Mouse (Mus musculus) neural tube, embryonic 14.5 days (tissue): ENCODE measurements at regions not wholly inside any gene's neighbourhood (a gene's known extent, or its start where the extent isn't known, plus 50 kb on each side); places are given as distances from the start of the nearest gene placed in this dataset.
"Not testable (repeated sequence)": the region's sequence is repeated elsewhere in the genome, so short reads cannot be mapped to it uniquely, and the experiment has no call there.

Experiments
- ATAC-seq: fragments of 200-750 bp; cut with Nextera tagmentation; 2 replicates; pipeline ENCODE4 v1.8.0; 2017; ENCODE audit warnings: low read depth, mild to moderate bottlenecking, moderate TSS enrichment, moderate library complexity
- H3K27ac ChIP-seq: fragments of 300-500 bp; sonication (generic); 2 replicates; pipeline ENCODE4 v1.5.1; 2014; ENCODE audit warnings: low read depth, mild to moderate bottlenecking, control low read depth, low read length, moderate library complexity, mixed read lengths
- H3K27me3 ChIP-seq: fragments of 300-500 bp; sonication (generic); 2 replicates; pipeline ENCODE4 v1.6.1; 2014; ENCODE audit warnings: low read length; ENCODE audit not compliant: control insufficient read depth, insufficient read depth
- H3K36me3 ChIP-seq: fragments of 300-500 bp; sonication (generic); 2 replicates; pipeline ENCODE4 v1.6.1; 2014; ENCODE audit warnings: low read length, mixed read lengths; ENCODE audit not compliant: control insufficient read depth, insufficient read depth
- H3K4me1 ChIP-seq: fragments of 300-500 bp; sonication (generic); 2 replicates; pipeline ENCODE4 v1.6.1; 2014; ENCODE audit warnings: low read length; ENCODE audit not compliant: control insufficient read depth, insufficient read depth
- H3K4me2 ChIP-seq: fragments of 300-500 bp; sonication (generic); 2 replicates; pipeline ENCODE4 v1.6.1; 2014; ENCODE audit warnings: mild to moderate bottlenecking, low read depth, low read length, control low read depth
- H3K4me3 ChIP-seq: fragments of 300-500 bp; sonication (generic); 2 replicates; pipeline ENCODE4 v1.5.1; 2014; ENCODE audit warnings: low read depth, low read length, control low read depth, mixed read lengths
- H3K9ac ChIP-seq: fragments of 300-500 bp; sonication (generic); replicated peaks from 2 replicates; pipeline ENCODE4 v1.6.1; 2014; ENCODE audit warnings: low read depth, mild to moderate bottlenecking, control low read depth, low read length, mixed read lengths
- H3K9me3 ChIP-seq: fragments of 300-500 bp; sonication (generic); 2 replicates; pipeline ENCODE4 v1.6.1; 2016; ENCODE audit warnings: low read length; ENCODE audit not compliant: control insufficient read depth
- WGBS: fragments of 180-500 bp; shearing (Covaris S2); extraction: QIAGEN DNeasy Blood & Tissue Kit; methylation state at CpG from one replicate; pipeline ENCODE4 v1.1.7; 2014; 5-methylcytosine and 5-hydroxymethylcytosine counted together

DNA sequence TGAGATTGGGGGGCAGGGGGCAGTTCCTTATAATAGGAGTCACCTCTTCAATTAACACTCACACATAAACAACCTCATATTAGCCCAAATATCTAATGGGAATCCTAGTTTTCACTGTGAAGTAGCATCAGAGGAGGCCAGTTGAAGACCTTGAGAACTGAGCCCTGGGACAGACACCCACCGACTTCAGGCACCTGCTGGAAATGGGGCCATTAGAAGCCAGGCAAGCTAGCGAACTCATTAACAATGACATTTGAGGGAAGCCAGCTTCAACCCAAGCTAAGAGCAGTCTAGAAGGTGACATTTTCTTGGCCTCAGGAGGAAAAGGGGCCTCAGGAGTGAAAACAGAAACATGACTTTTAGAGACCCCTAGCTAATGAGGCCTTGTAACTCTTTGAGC lies 70.9 kb upstream of the Tcerg1l start:
- no peaks in the 10 kb centered on the region for H3K27me3 ChIP-seq
- H3K9me3 ChIP-seq = no peaks in the 10 kb centered on the region
- no peaks in the 10 kb centered on the region for H3K4me1 ChIP-seq
- no peaks in the 10 kb centered on the region for H3K36me3 ChIP-seq
- no peak for ATAC-seq
- no peak overlapping the region for H3K27ac ChIP-seq
- no peak overlapping the region for H3K4me3 ChIP-seq
- 86% methylated on average over 2 of the region's 2 CpGs for WGBS
- no peak overlapping the region for H3K4me2 ChIP-seq
- no peak overlapping the region for H3K9ac ChIP-seq

- ATAC-seq = no peak
- Histone ChIP-seq H3K9ac (no peak overlapping the region), H3K4me2 (no peak overlapping the region), H3K9me3 (no peaks in the 10 kb centered on the region), H3K36me3 (no peaks in the 10 kb centered on the region), H3K4me1 (no peaks in the 10 kb centered on the region), H3K27ac (no peak overlapping the region), H3K27me3 (no peaks in the 10 kb centered on the region), H3K4me3 (no peak overlapping the region)
- 74% methylated on average over 2 of the region's 2 CpGs for WGBS
These were observed 70.5 kb upstream of the Tcerg1l start for GRCm38 (mm10) chr7:138467981-138468380.

GRCm38 (mm10) chr7:138467386-138467785 lies 69.9 kb upstream of the Tcerg1l start:
- no peaks in the 10 kb centered on the region for H3K27me3 ChIP-seq
- no peaks in the 10 kb centered on the region for H3K36me3 ChIP-seq
- no peak overlapping the region for H3K27ac ChIP-seq
- WGBS = 71% methylated on average over 1 of the region's 1 CpGs
- H3K4me1 ChIP-seq = no peaks in the 10 kb centered on the region
- H3K9me3 ChIP-seq = no peaks in the 10 kb centered on the region
- no peak overlapping the region for H3K9ac ChIP-seq
- no peak overlapping the region for H3K4me3 ChIP-seq
- H3K4me2 ChIP-seq = no peak overlapping the region
- no peak for ATAC-seq

DNA sequence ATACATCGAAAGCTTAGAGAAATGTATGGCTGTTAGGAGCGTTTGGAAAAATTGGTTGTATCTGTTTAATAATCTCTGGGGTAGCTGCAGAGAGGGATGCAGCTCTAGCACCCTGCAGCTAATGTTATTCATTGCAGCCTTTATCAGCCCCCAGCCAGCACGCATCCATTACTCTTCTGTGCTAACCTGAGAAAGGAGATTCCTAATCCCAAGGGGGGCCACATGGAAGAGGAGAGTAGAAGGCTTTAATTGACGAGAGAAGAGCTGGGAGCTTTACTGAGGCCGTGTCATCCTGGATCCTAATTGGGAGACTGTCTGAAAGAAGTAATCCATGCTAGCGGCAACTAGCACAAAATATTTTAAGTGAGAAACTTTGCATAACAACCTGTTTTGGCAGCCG lies 60.4 kb upstream of the Tcerg1l start:
- Histone ChIP-seq H3K9ac (no peak overlapping the region), H3K4me3 (no peak overlapping the region), H3K36me3 (no peaks in the 10 kb centered on the region), H3K27me3 (no peaks in the 10 kb centered on the region), H3K4me2 (no peak overlapping the region), H3K9me3 (no peaks in the 10 kb centered on the region), H3K27ac (no peak overlapping the region), H3K4me1 (peaks cover 7% of the 10 kb centered on the region; the same call in 1 of the 2 replicates)
- no peak for ATAC-seq
- 43% methylated on average over 7 of the region's 7 CpGs for WGBS

- Histone ChIP-seq H3K36me3 (no peaks in the 10 kb centered on the region), H3K9ac (no peak overlapping the region), H3K4me3 (no peak overlapping the region), H3K4me1 (peaks cover 7% of the 10 kb centered on the region; the same call in 1 of the 2 replicates), H3K27me3 (no peaks in the 10 kb centered on the region), H3K9me3 (no peaks in the 10 kb centered on the region), H3K27ac (no peak overlapping the region), H3K4me2 (no peak overlapping the region)
- 89% methylated on average over 3 of the region's 3 CpGs for WGBS
- no peak for ATAC-seq
These were observed 57.8 kb upstream of the Tcerg1l start for GRCm38 (mm10) chr7:138455371-138455770.

GRCm38 (mm10) chr7:138454498-138455225 lies 57.1 kb upstream of the Tcerg1l start:
- H3K36me3 ChIP-seq, H3K27me3 ChIP-seq, H3K4me2 ChIP-seq, H3K4me3 ChIP-seq, H3K4me1 ChIP-seq, H3K9me3 ChIP-seq, H3K9ac ChIP-seq, H3K27ac ChIP-seq, ATAC-seq: not testable (repeated sequence)
- 46% methylated on average over 14 of the region's 14 CpGs for WGBS

DNA sequence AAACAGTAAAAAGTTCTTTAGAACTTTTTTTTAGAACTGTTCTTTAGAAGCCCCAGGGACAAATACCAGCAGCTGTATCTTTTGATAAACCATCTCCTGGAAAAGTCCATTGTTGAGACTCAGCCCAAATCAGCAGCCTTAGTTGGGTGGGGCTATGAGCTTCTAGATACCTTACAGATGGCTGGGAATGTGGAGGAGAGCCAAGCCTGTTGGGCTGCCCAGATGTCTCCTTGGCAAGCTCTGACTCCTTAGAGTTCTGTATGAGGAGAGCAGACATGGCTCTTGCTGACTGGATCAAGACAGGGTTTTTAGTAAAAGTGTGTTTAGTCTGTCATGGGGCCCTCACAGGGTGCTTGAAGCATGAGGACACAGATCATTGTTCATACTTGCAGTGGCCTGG lies 53.8 kb upstream of the Tcerg1l start:
- no peaks in the 10 kb centered on the region for H3K4me1 ChIP-seq
- no peak overlapping the region for H3K27ac ChIP-seq
- H3K36me3 ChIP-seq = no peaks in the 10 kb centered on the region
- no peaks in the 10 kb centered on the region for H3K27me3 ChIP-seq
- no peaks in the 10 kb centered on the region for H3K9me3 ChIP-seq
- H3K4me2 ChIP-seq = no peak overlapping the region
- H3K4me3 ChIP-seq = no peak overlapping the region
- ATAC-seq = no peak
- no peak overlapping the region for H3K9ac ChIP-seq

DNA sequence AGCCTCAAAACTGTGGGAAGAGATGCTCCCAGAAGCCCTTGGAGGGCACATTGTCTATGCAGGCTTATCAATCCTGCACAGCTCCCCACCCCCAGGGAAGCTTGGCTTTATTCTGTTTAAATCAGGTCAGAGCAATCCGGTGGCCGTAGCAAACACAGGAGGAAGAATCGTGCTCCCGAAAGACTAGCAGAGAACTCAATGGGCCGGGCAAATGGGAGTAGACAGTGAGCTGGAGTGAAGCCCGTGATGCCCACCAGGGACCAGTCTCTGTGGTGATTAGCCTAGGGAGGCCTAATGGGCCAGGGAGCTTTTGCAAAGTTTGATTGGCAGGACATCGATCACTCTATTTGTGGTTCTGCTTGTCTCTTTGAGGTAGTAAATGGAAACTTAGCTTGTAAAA lies 51.0 kb upstream of the Tcerg1l start:
- no peaks in the 10 kb centered on the region for H3K9me3 ChIP-seq
- no peak for ATAC-seq
- H3K4me3 ChIP-seq = no peak overlapping the region
- no peaks in the 10 kb centered on the region for H3K27me3 ChIP-seq
- WGBS = 36% methylated on average over 7 of the region's 7 CpGs
- no peaks in the 10 kb centered on the region for H3K36me3 ChIP-seq
- H3K4me1 ChIP-seq = no peaks in the 10 kb centered on the region
- H3K9ac ChIP-seq = no peak overlapping the region
- no peak overlapping the region for H3K27ac ChIP-seq
- H3K4me2 ChIP-seq = no peak overlapping the region
